ENCODE assay signal across 28 mouse cellular contexts in genomic region chr17:62423476-62424385, GRCm38 (mm10).
DNase-seq lines count a peak whose midpoint lies in the region; ATAC-seq and TF ChIP-seq lines count a peak whose summit lies in the region.
"Had no signal": no experiment of that assay in that cellular context is flagged by ENCODE, and none has a peak within 500 bp of the region (broad histone marks: within the 10 kb centered on the region; RNA-seq: fewer than 3 reads in every experiment).

No protein-coding gene starts in this region.

- H3K4me3 ChIP-seq in neural tube, embryonic 11.5 days (ENCODE audit: low read depth, low read length), result no peak overlapping the region
- no peak overlapping the region for H3K4me3 ChIP-seq in layer of hippocampus, adult 2 months
- H3K4me3 ChIP-seq: forebrain, embryonic 10.5 days; hindbrain, embryonic 10.5 days; limb, embryonic 13.5 days; liver, embryonic 13.5 days; midbrain, embryonic 12.5 days; neural tube, embryonic 12.5 days had no signal

- H3K36me3 ChIP-seq in neural tube, embryonic 11.5 days (ENCODE audit: control insufficient read depth, insufficient read depth, low read length), result no peaks in the 10 kb centered on the region
- H3K36me3 ChIP-seq: forebrain, embryonic 10.5 days; hindbrain, embryonic 10.5 days; limb, embryonic 13.5 days; liver, embryonic 13.5 days; midbrain, embryonic 12.5 days; neural tube, embryonic 12.5 days had no signal

- no peaks in the 10 kb centered on the region for H3K27me3 ChIP-seq in neural tube, embryonic 11.5 days (ENCODE audit: control insufficient read depth, insufficient read depth, low read length)
- H3K27me3 ChIP-seq: limb, embryonic 13.5 days; liver, embryonic 13.5 days; midbrain, embryonic 12.5 days; neural tube, embryonic 12.5 days had no signal

- no peaks in the 10 kb centered on the region for H3K9me3 ChIP-seq in neural tube, embryonic 11.5 days (ENCODE audit: control insufficient read depth, low read length)
- H3K9me3 ChIP-seq: forebrain, embryonic 10.5 days; hindbrain, embryonic 10.5 days; limb, embryonic 13.5 days; liver, embryonic 13.5 days; midbrain, embryonic 12.5 days; neural tube, embryonic 12.5 days had no signal

- no peaks in the 10 kb centered on the region for H3K4me1 ChIP-seq in neural tube, embryonic 11.5 days (ENCODE audit: control insufficient read depth, insufficient read depth, low read length)
- H3K4me1 ChIP-seq: forebrain, embryonic 10.5 days; hindbrain, embryonic 10.5 days; limb, embryonic 13.5 days; liver, embryonic 13.5 days; midbrain, embryonic 12.5 days; neural tube, embryonic 12.5 days had no signal

- H3K4me2 ChIP-seq in neural tube, embryonic 11.5 days (ENCODE audit: low read depth), result no peak overlapping the region
- H3K4me2 ChIP-seq: heart, embryonic 11.5 days; limb, embryonic 13.5 days; liver, embryonic 13.5 days; midbrain, embryonic 12.5 days; neural tube, embryonic 12.5 days had no signal

- no peak for ATAC-seq in neural tube, embryonic 11.5 days (ENCODE audit: insufficient read depth, low FRiP score, low TSS enrichment)
- ATAC-seq: CD4-positive, CD25-positive, alpha-beta regulatory T cell, adult 4 months; forebrain, embryonic 16.5 days; hindbrain, postnatal 0 days; intestine, embryonic 16.5 days had no signal

- DNase-seq in embryo, embryonic 10 days (ENCODE audit: low spot score), result peak; percentile 14
- no peak for DNase-seq in embryo, embryonic 9.5 days (ENCODE audit: extremely low spot score)
- DNase-seq in neural tube, embryonic 11.5 days (ENCODE audit: low spot score), result peak; percentile 12
- DNase-seq in neural tube, embryonic 10.5 days (ENCODE audit: extremely low spot score, low spot score), result no peak
- peak; percentile 13 for DNase-seq in embryo, embryonic 11 days
- no peak for DNase-seq in layer of hippocampus, postnatal 10 days (ENCODE audit: low spot score in 2 of 2)
- DNase-seq in layer of hippocampus, adult 2 months (ENCODE audit: low spot score in 2 of 2), result no peak
- DNase-seq: cerebellum, adult 11 months; cerebellum, adult 9-11 months; gastrocnemius, postnatal 14 days; heart, adult 11 months; kidney, adult 9 months; kidney, postnatal 14 days; layer of hippocampus, postnatal 36 days; liver, embryonic 13.5 days; right cerebral cortex, postnatal 25 days; spleen, adult 18-20 months had no signal

- no peak overlapping the region for H3K9ac ChIP-seq in neural tube, embryonic 11.5 days (ENCODE audit: low read length)
- H3K9ac ChIP-seq: limb, embryonic 13.5 days; liver, embryonic 13.5 days; midbrain, embryonic 12.5 days; neural tube, embryonic 12.5 days had no signal

- TF ChIP-seq CTCF in layer of hippocampus, adult 2 months (conservative IDR thresholded peaks at IDR 0.05), result no peak

- H3K27ac ChIP-seq in neural tube, embryonic 11.5 days (ENCODE audit: low read depth, low read length), result no peak overlapping the region
- no peak overlapping the region for H3K27ac ChIP-seq in layer of hippocampus, adult 2 months
- H3K27ac ChIP-seq: forebrain, embryonic 10.5 days; hindbrain, embryonic 10.5 days; hindbrain, postnatal 0 days; limb, embryonic 13.5 days; liver, embryonic 13.5 days; macrophage; midbrain, embryonic 12.5 days; neural tube, embryonic 12.5 days had no signal

- WGBS in neural tube, embryonic 11.5 days, result 79% methylated on average over 11 of the region's 11 CpGs

Comparison
In these comparisons a context has a peak if more than half of its experiments do, and no peak if none do; other contexts are left out.
1. DNase-seq: peak in embryo, embryonic 10 days (single experiment), neural tube, embryonic 11.5 days (single experiment) and embryo, embryonic 11 days (single experiment); none in embryo, embryonic 9.5 days (single experiment), neural tube, embryonic 10.5 days (single experiment), layer of hippocampus, postnatal 10 days (0 of 2) and layer of hippocampus, adult 2 months (0 of 2).